Mouse (Mus musculus): ENCODE results near the gene Dap3. TPM values are rescaled to one million over a fixed set of nuclear protein-coding genes. Genes with fewer than 3 reads are reported as not detected.

The Dap3 gene
- polyA plus RNA-seq, 1 experiment from 2014 or later = 141 TPM

Other genes with a start within 250 kb of the Dap3 start
- gene Rit1, start 234.3 kb downstream of the Dap3 start, polyA plus RNA-seq (2014; fragmentation: Nextera tagmentation; extraction: Ambion mirVana) = 62.6 and 65.3 TPM in 2 replicates
- gene Syt11, start 176.0 kb downstream of the Dap3 start, polyA plus RNA-seq (2014; fragmentation: Nextera tagmentation; extraction: Ambion mirVana) = 9.7 and 11.1 TPM in 2 replicates
- gene Gon4l, start 116.0 kb downstream of the Dap3 start, polyA plus RNA-seq (2014; fragmentation: Nextera tagmentation; extraction: Ambion mirVana) = 9.1 and 9.6 TPM in 2 replicates
- 47.8 and 49.8 TPM in 2 replicates for gene Msto1, start 37.2 kb downstream of the Dap3 start, polyA plus RNA-seq (2014; fragmentation: Nextera tagmentation; extraction: Ambion mirVana)
- 16.8 and 17.4 TPM in 2 replicates for gene Ash1l, start 559 bp downstream of the Dap3 start, polyA plus RNA-seq (2014; fragmentation: Nextera tagmentation; extraction: Ambion mirVana)
- gene Rusc1, start 142.1 kb upstream of the Dap3 start, polyA plus RNA-seq (2014; fragmentation: Nextera tagmentation; extraction: Ambion mirVana) = 6.8 and 7.5 TPM in 2 replicates
- not detected in 2 replicates for gene Gm43738, start 149.9 kb upstream of the Dap3 start, polyA plus RNA-seq (2014; fragmentation: Nextera tagmentation; extraction: Ambion mirVana)
- 92.6 and 96.9 TPM in 2 replicates for gene Fdps, start 150.8 kb upstream of the Dap3 start, polyA plus RNA-seq (2014; fragmentation: Nextera tagmentation; extraction: Ambion mirVana)
- 0.11 TPM in 1 of 2 replicates, not detected in the other for gene Pklr, start 185.0 kb upstream of the Dap3 start, polyA plus RNA-seq (2014; fragmentation: Nextera tagmentation; extraction: Ambion mirVana)
- 0.27 and 0.51 TPM in 2 replicates for gene Hcn3, start 209.0 kb upstream of the Dap3 start, polyA plus RNA-seq (2014; fragmentation: Nextera tagmentation; extraction: Ambion mirVana)
- 12.4 and 13.4 TPM in 2 replicates for gene Clk2, start 213.6 kb upstream of the Dap3 start, polyA plus RNA-seq (2014; fragmentation: Nextera tagmentation; extraction: Ambion mirVana)
- 68.3 and 74.8 TPM in 2 replicates for gene Scamp3, start 226.3 kb upstream of the Dap3 start, polyA plus RNA-seq (2014; fragmentation: Nextera tagmentation; extraction: Ambion mirVana)
- 9.1 and 12.8 TPM in 2 replicates for gene Fam189b, start 232.0 kb upstream of the Dap3 start, polyA plus RNA-seq (2014; fragmentation: Nextera tagmentation; extraction: Ambion mirVana)

Measured in heart, embryonic 14.5 days (tissue).